18 mouse cellular contexts compared by ENCODE assay signal in the genomic region with DNA sequence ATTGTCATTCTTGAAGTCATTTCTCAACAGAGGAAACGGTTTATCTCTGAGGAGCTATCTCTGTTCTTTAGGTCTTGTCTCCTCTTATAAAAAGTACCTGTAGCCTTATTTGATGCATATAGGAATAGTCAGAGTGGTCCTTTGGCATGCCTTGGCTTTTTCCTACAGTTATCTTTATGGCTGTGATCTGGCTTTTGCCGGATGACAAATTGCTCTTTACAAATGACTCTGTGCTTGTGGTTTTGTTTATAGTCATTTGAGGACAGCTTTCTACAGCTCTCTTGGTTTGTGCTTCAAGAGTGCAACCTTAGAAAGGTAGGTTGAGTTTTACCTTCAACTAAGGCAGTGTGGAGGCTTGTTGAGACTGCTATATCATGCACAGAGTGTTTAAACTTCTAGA. TPM values are rescaled to one million over a fixed set of nuclear protein-coding genes. Genes with fewer than 3 reads are reported as not detected.
A peak's percentile ranks its signal among the peaks of the same experiment; 100 is the strongest.
DNase-seq lines count a peak whose midpoint lies in the region; ATAC-seq and TF ChIP-seq lines count a peak whose summit lies in the region.
"Had no signal": no experiment of that assay in that cellular context is flagged by ENCODE, and none has a peak within 500 bp of the region (broad histone marks: within the 10 kb centered on the region; RNA-seq: fewer than 3 reads in every experiment).

No protein-coding gene starts in this region.

- peak; percentile 63; the same call in 1 of the 2 replicates for TF ChIP-seq EP300 in CH12.LX (IDR thresholded peaks at IDR 0.05; ENCODE audit: low read length)

- 81% methylated on average over 2 of the region's 2 CpGs for WGBS in embryonic facial prominence, embryonic 13.5 days
- WGBS in embryonic facial prominence, embryonic 10.5 days = 90% methylated on average over 2 of the region's 2 CpGs
- WGBS in hindbrain, embryonic 14.5 days = 82% methylated on average over 2 of the region's 2 CpGs
- 87% methylated on average over 2 of the region's 2 CpGs for WGBS in hindbrain, embryonic 12.5 days
- 85% methylated on average over 2 of the region's 2 CpGs for WGBS in midbrain, postnatal 0 days

- H3K27ac ChIP-seq in embryonic facial prominence, embryonic 13.5 days = no peak overlapping the region
- no peak overlapping the region for H3K27ac ChIP-seq in embryonic facial prominence, embryonic 10.5 days (replicated peaks)
- H3K27ac ChIP-seq in hindbrain, embryonic 14.5 days = no peak overlapping the region
- H3K27ac ChIP-seq in hindbrain, embryonic 12.5 days = no peak overlapping the region
- no peak overlapping the region for H3K27ac ChIP-seq in CH12.LX (ENCODE audit: insufficient read depth, low read depth)
- no peak overlapping the region for H3K27ac ChIP-seq in midbrain, postnatal 0 days (ENCODE audit: low read depth, low read length)
- H3K27ac ChIP-seq: forebrain, embryonic 15.5 days; heart, embryonic 15.5 days; limb, embryonic 15.5 days; stomach, postnatal 0 days had no signal

- H3K27me3 ChIP-seq in embryonic facial prominence, embryonic 13.5 days = no peaks in the 10 kb centered on the region
- H3K27me3 ChIP-seq in embryonic facial prominence, embryonic 10.5 days (replicated peaks; ENCODE audit: low read depth, poor library complexity, severe bottlenecking) = no peaks in the 10 kb centered on the region
- no peaks in the 10 kb centered on the region for H3K27me3 ChIP-seq in hindbrain, embryonic 14.5 days (ENCODE audit: control insufficient read depth, insufficient read depth, low read length)
- H3K27me3 ChIP-seq in hindbrain, embryonic 12.5 days = no peaks in the 10 kb centered on the region
- no peaks in the 10 kb centered on the region for H3K27me3 ChIP-seq in CH12.LX (replicated peaks)
- no peaks in the 10 kb centered on the region for H3K27me3 ChIP-seq in midbrain, postnatal 0 days (ENCODE audit: insufficient read depth, low read length)
- H3K27me3 ChIP-seq: forebrain, embryonic 15.5 days; heart, embryonic 15.5 days; limb, embryonic 15.5 days had no signal

- H3K36me3 ChIP-seq in embryonic facial prominence, embryonic 13.5 days = no peaks in the 10 kb centered on the region
- no peaks in the 10 kb centered on the region for H3K36me3 ChIP-seq in embryonic facial prominence, embryonic 10.5 days (replicated peaks)
- H3K36me3 ChIP-seq in hindbrain, embryonic 14.5 days (replicated peaks; ENCODE audit: control insufficient read depth, insufficient read depth) = no peaks in the 10 kb centered on the region
- no peaks in the 10 kb centered on the region for H3K36me3 ChIP-seq in hindbrain, embryonic 12.5 days
- peaks cover 0 to 5% of the 10 kb centered on the region in 2 experiments for H3K36me3 ChIP-seq in CH12.LX (replicated peaks in 1 of 2; ENCODE audit: control insufficient read depth in 1 of 2, insufficient read depth in 1 of 2, low read length in 1 of 2)
- H3K36me3 ChIP-seq in midbrain, postnatal 0 days (ENCODE audit: insufficient read depth, low read length) = no peaks in the 10 kb centered on the region
- H3K36me3 ChIP-seq: forebrain, embryonic 15.5 days; heart, embryonic 15.5 days; limb, embryonic 15.5 days had no signal

- TF ChIP-seq CTCF in CH12.LX (conservative IDR thresholded peaks at IDR 0.05 in 1 of 2, IDR thresholded peaks at IDR 0.05 in 1 of 2; ENCODE audit: low read depth in 2 of 2, low read length in 2 of 2) = no peak
- TF ChIP-seq CTCF in midbrain, postnatal 0 days (IDR thresholded peaks at IDR 0.05) = no peak

- no peak overlapping the region for H3K9ac ChIP-seq in embryonic facial prominence, embryonic 13.5 days
- H3K9ac ChIP-seq in hindbrain, embryonic 14.5 days = no peak overlapping the region
- H3K9ac ChIP-seq in hindbrain, embryonic 12.5 days = no peak overlapping the region
- H3K9ac ChIP-seq in CH12.LX (ENCODE audit: insufficient read depth, low read depth) = peak overlapping the region; percentile 25; the same call in 1 of the 2 replicates
- H3K9ac ChIP-seq in midbrain, postnatal 0 days (replicated peaks; ENCODE audit: low read length, poor library complexity, severe bottlenecking) = no peak overlapping the region
- H3K9ac ChIP-seq: forebrain, embryonic 15.5 days; heart, embryonic 15.5 days; limb, embryonic 15.5 days; liver, postnatal 0 days had no signal

- H3K4me1 ChIP-seq in embryonic facial prominence, embryonic 13.5 days = peaks cover 29% of the 10 kb centered on the region
- H3K4me1 ChIP-seq in embryonic facial prominence, embryonic 10.5 days = peaks cover 32% of the 10 kb centered on the region
- H3K4me1 ChIP-seq in hindbrain, embryonic 14.5 days (replicated peaks; ENCODE audit: control insufficient read depth, insufficient read depth, low read length) = peaks cover 42% of the 10 kb centered on the region
- H3K4me1 ChIP-seq in hindbrain, embryonic 12.5 days = peaks cover 34% of the 10 kb centered on the region
- peaks cover 9 to 60% of the 10 kb centered on the region in 2 experiments for H3K4me1 ChIP-seq in CH12.LX (ENCODE audit: control insufficient read depth in 1 of 2, insufficient read depth in 2 of 2)
- 0 out of 2 replicates have a peak, but pooled peaks cover 2% of the 10 kb centered on the region for H3K4me1 ChIP-seq in midbrain, postnatal 0 days (ENCODE audit: insufficient read depth, low read length)

- in situ Hi-C loops in CH12.LX (cut with MboI; ENCODE audit: low pct_ligation_motif_present, low pct_unique_long_range_greater_than_20kb, low sequenced_read_pairs) = loop anchor here (5.0 kb wide), 2 partner anchors 39 to 69 kb away; no protein-coding TSS in a partner anchor

- H3K4me3 ChIP-seq in embryonic facial prominence, embryonic 13.5 days = no peak overlapping the region
- H3K4me3 ChIP-seq in embryonic facial prominence, embryonic 10.5 days = no peak overlapping the region
- H3K4me3 ChIP-seq in hindbrain, embryonic 14.5 days (replicated peaks; ENCODE audit: low read length) = peak overlapping the region; percentile 73; the same call in 1 of the 2 replicates
- no peak overlapping the region for H3K4me3 ChIP-seq in hindbrain, embryonic 12.5 days
- H3K4me3 ChIP-seq in CH12.LX (replicated peaks in 1 of 3; ENCODE audit: low read depth in 2 of 3, low read length in 2 of 3, poor library complexity in 1 of 3) = peak overlapping the region; percentile 12 to 96 (median 78)
- peak overlapping the region; percentile 19 for H3K4me3 ChIP-seq in midbrain, postnatal 0 days (ENCODE audit: low read depth, low read length)
- H3K4me3 ChIP-seq: heart, embryonic 15.5 days; limb, embryonic 15.5 days had no signal

- no peak for TF ChIP-seq RAD21 in CH12.LX (IDR thresholded peaks at IDR 0.05; ENCODE audit: low read depth, low read length)

- H3K4me2 ChIP-seq in embryonic facial prominence, embryonic 13.5 days = peak overlapping the region; percentile 65; the same call in 1 of the 2 replicates
- peak overlapping the region; percentile 69 for H3K4me2 ChIP-seq in hindbrain, embryonic 14.5 days (replicated peaks)
- no peak overlapping the region; the same call in 1 of the 2 replicates for H3K4me2 ChIP-seq in hindbrain, embryonic 12.5 days (replicated peaks)
- H3K4me2 ChIP-seq in CH12.LX (ENCODE audit: insufficient read depth, low read depth, poor library complexity, severe bottlenecking) = peak overlapping the region; percentile 95
- peak overlapping the region; percentile 51 for H3K4me2 ChIP-seq in midbrain, postnatal 0 days (ENCODE audit: low read depth, low read length, poor library complexity, severe bottlenecking)
- H3K4me2 ChIP-seq: limb, embryonic 15.5 days had no signal

- dilution Hi-C loops in CH12.LX (cut with MboI; ENCODE audit: extremely low pct_ligation_motif_present, extremely low pct_unique_long_range_greater_than_20kb, low sequenced_read_pairs) = no loop called here

- H3K9me3 ChIP-seq in embryonic facial prominence, embryonic 13.5 days = no peaks in the 10 kb centered on the region
- no peaks in the 10 kb centered on the region for H3K9me3 ChIP-seq in embryonic facial prominence, embryonic 10.5 days
- H3K9me3 ChIP-seq in hindbrain, embryonic 14.5 days (ENCODE audit: control insufficient read depth, low read length) = no peaks in the 10 kb centered on the region
- no peaks in the 10 kb centered on the region for H3K9me3 ChIP-seq in hindbrain, embryonic 12.5 days (replicated peaks)
- no peaks in the 10 kb centered on the region for H3K9me3 ChIP-seq in CH12.LX (replicated peaks; ENCODE audit: low read length)
- no peaks in the 10 kb centered on the region for H3K9me3 ChIP-seq in midbrain, postnatal 0 days (ENCODE audit: low read length)
- H3K9me3 ChIP-seq: forebrain, embryonic 15.5 days; heart, embryonic 15.5 days; limb, embryonic 15.5 days had no signal

- peaks cover 62% of the 10 kb centered on the region for H3K79me2 ChIP-seq in CH12.LX (replicated peaks; ENCODE audit: control insufficient read depth, extremely low read depth, insufficient read depth, poor library complexity, severe bottlenecking)

- no peak for DNase-seq in embryonic facial prominence, embryonic 10.5 days (ENCODE audit: low spot score)
- no peak for DNase-seq in hindbrain, embryonic 14.5 days (ENCODE audit: low spot score)
- DNase-seq in CH12.LX (ENCODE audit: extremely low read depth) = no peak
- no peak for DNase-seq in midbrain, postnatal 0 days (ENCODE audit: low spot score)
- DNase-seq in retina, embryonic 14.5 days (ENCODE audit: low spot score) = no peak
- no peak for DNase-seq in lung, postnatal 25 days (ENCODE audit: low spot score)
- DNase-seq: cerebellum, adult 11 months; gastrocnemius, postnatal 25 days; liver, postnatal 0 days; lung, postnatal 4 days; right cerebral cortex, postnatal 14 days; thymus, postnatal 14 days had no signal

- no peak for ATAC-seq in embryonic facial prominence, embryonic 13.5 days (ENCODE audit: insufficient number of reproducible peaks, insufficient read depth, low FRiP score, low TSS enrichment, low read depth)
- ATAC-seq in hindbrain, embryonic 14.5 days (ENCODE audit: low FRiP score) = no peak
- no peak for ATAC-seq in hindbrain, embryonic 12.5 days (ENCODE audit: low FRiP score)
- no peak for ATAC-seq in midbrain, postnatal 0 days (ENCODE audit: low FRiP score)
- ATAC-seq: forebrain, embryonic 15.5 days; liver, postnatal 0 days had no signal

- TF ChIP-seq POLR2A in CH12.LX (IDR thresholded peaks at IDR 0.05; ENCODE audit: low read depth, low read length) = no peak

TF ChIP-seq in CH12.LX, 34 proteins besides CTCF, POLR2A, EP300 and RAD21 (continues in another document):
- no peak for TF ChIP-seq E2F4 (IDR thresholded peaks at IDR 0.05; ENCODE audit: insufficient replicate concordance, low read depth, low read length)
- TF ChIP-seq BHLHE40 (IDR thresholded peaks at IDR 0.05; ENCODE audit: low read depth, low read length) = no peak

RNA-seq across cellular contexts. Expression of a gene that starts 3.4 kb away (rescaled TPM):
- polyA plus RNA-seq in embryonic facial prominence, embryonic 13.5 days (2015; fragmentation: Nextera tagmentation; extraction: Ambion mirVana) = 92.4 and 93.2 TPM in 2 replicates
- 27.9 and 32.2 TPM in 2 replicates for polyA plus RNA-seq in embryonic facial prominence, embryonic 10.5 days (2016; fragmentation: Nextera tagmentation; extraction: Ambion mirVana)
- 181 and 205 TPM in 2 replicates for polyA plus RNA-seq in hindbrain, embryonic 14.5 days (2014; fragmentation: Nextera tagmentation; extraction: Ambion mirVana)
- 127 and 145 TPM in 2 replicates for polyA plus RNA-seq in hindbrain, embryonic 12.5 days (2016; fragmentation: Nextera tagmentation; extraction: Ambion mirVana)
- total RNA-seq in CH12.LX (2012; rRNA removed) (63.4 and 71.7 TPM in 2 replicates), CH12.LX (2014; rRNA removed) (143 and 153 TPM in 2 replicates)
- polyA plus RNA-seq in CH12.LX (2012; ENCODE audit: insufficient read length, low read depth) = 130 and 134 TPM in 2 replicates
- total RNA-seq in midbrain, postnatal 0 days (2014; rRNA removed) = 159 and 180 TPM in 2 replicates
- 161 and 184 TPM in 2 replicates for polyA plus RNA-seq in midbrain, postnatal 0 days (2015; fragmentation: Nextera tagmentation; extraction: Ambion mirVana)

Comparison
In these comparisons a context has a peak if more than half of its experiments do, and no peak if none do; other contexts are left out.
1. H3K4me3 ChIP-seq: peak in hindbrain, embryonic 14.5 days (single experiment), CH12.LX (3 of 3) and midbrain, postnatal 0 days (single experiment); none in embryonic facial prominence, embryonic 13.5 days (single experiment), embryonic facial prominence, embryonic 10.5 days (single experiment) and hindbrain, embryonic 12.5 days (single experiment).